Mouse (Mus musculus): Measurements from ENCODE around the gene 1700074P13Rik. TPM values are rescaled to one million over a fixed set of nuclear protein-coding genes. Genes with fewer than 3 reads are reported as not detected.
A peak's percentile ranks its signal among the peaks of the same experiment; 100 is the strongest.

1700074P13Rik gene
- total and polyA plus RNA-seq, 3 experiments = not detected

DNA sequence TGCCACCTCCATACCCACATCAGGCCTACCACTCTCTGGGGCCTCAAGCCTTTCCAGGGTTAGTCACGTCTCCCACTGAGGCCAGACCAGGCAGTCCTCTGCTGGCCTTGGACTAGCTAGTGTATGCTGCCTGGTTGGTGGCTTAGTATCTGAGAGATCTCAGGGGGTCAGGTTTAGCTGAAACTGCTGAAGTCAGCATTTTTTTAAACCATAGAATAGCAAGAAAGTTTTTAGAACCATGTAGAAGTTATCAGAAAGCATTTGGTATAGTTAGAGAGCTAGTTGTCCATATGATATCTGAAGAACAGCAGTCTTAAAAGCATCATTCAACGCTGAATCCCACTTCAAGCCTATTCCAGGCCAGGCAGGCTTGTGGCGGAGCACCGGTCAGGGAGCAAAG is 20.4 kb downstream of the 1700074P13Rik start:
- no peak for DNase-seq (ENCODE audit: extremely low read depth)
- in situ Hi-C loops (cut with MboI; ENCODE audit: low pct_ligation_motif_present, low pct_unique_long_range_greater_than_20kb, low sequenced_read_pairs) (no loop called here), dilution Hi-C loops (cut with MboI; ENCODE audit: extremely low pct_ligation_motif_present, extremely low pct_unique_long_range_greater_than_20kb, low sequenced_read_pairs) (no loop called here)
- TF ChIP-seq EP300 (IDR thresholded peaks at IDR 0.05; ENCODE audit: low read length) (no peak), MAFK (IDR thresholded peaks at IDR 0.05; ENCODE audit: insufficient replicate concordance, low read length) (peak; percentile 91)
- no peaks in the 10 kb centered on the region for H3K27me3 ChIP-seq (replicated peaks)
- no peaks in the 10 kb centered on the region for H3K4me1 ChIP-seq (ENCODE audit: control insufficient read depth in 1 of 2, insufficient read depth in 2 of 2)
- no peaks in the 10 kb centered on the region for H3K9me3 ChIP-seq (replicated peaks; ENCODE audit: low read length)
- H3K27ac ChIP-seq (ENCODE audit: insufficient read depth, low read depth) = no peak overlapping the region
- no peaks in the 10 kb centered on the region for H3K79me2 ChIP-seq (replicated peaks; ENCODE audit: control insufficient read depth, extremely low read depth, insufficient read depth, poor library complexity, severe bottlenecking)
- no peak overlapping the region for H3K4me3 ChIP-seq (replicated peaks in 1 of 3; ENCODE audit: low read depth in 2 of 3, low read length in 2 of 3, poor library complexity in 1 of 3)
- H3K36me3 ChIP-seq (replicated peaks in 1 of 2; ENCODE audit: control insufficient read depth in 1 of 2, insufficient read depth in 1 of 2, low read length in 1 of 2) = no peaks in the 10 kb centered on the region
- H3K4me2 ChIP-seq (ENCODE audit: insufficient read depth, low read depth, poor library complexity, severe bottlenecking) = no peak overlapping the region
- no peak overlapping the region for H3K9ac ChIP-seq (ENCODE audit: insufficient read depth, low read depth)

DNA sequence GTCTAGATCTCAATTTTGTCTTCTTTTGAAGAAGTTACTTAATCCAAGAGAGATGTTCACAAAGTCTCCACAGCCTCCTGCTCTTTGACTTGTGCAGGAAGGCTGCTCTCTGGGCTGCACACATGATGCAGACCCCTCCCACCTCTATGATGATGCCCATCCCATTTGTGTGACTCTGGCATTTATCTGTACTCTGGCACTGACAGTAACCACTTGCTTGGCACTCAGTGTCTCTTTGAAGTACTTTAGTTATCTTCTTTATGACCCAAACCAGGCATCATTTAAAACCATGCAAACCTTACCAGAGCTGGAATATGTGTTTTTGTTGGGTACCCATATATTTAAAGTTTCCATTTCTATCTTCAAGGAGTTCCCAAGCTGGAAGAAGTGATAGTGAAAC is 40.1 kb downstream of the 1700074P13Rik start, which contains the start of gene Prss58:
Gene Prss58, minus strand, starts transcription at position 101 of the 400 bp plus-strand sequence.
- Histone ChIP-seq H3K27me3 (replicated peaks) (no peaks in the 10 kb centered on the region), H3K9me3 (replicated peaks; ENCODE audit: low read length) (no peaks in the 10 kb centered on the region), H3K9ac (ENCODE audit: insufficient read depth, low read depth) (no peak within 1 kb of the TSS), H3K36me3 (replicated peaks in 1 of 2; ENCODE audit: control insufficient read depth in 1 of 2, insufficient read depth in 1 of 2, low read length in 1 of 2) (no peaks in the 10 kb centered on the region), H3K4me1 (ENCODE audit: control insufficient read depth in 1 of 2, insufficient read depth in 2 of 2) (peaks cover 0 to 4% of the 10 kb centered on the region in 2 experiments; a peak in 2 of 4 replicates), H3K4me3 (replicated peaks in 1 of 3; ENCODE audit: low read depth in 2 of 3, low read length in 2 of 3, poor library complexity in 1 of 3) (no peak within 1 kb of the TSS), H3K79me2 (replicated peaks; ENCODE audit: control insufficient read depth, extremely low read depth, insufficient read depth, poor library complexity, severe bottlenecking) (no peaks in the 10 kb centered on the region), H3K27ac (ENCODE audit: insufficient read depth, low read depth) (no peak within 1 kb of the TSS), H3K4me2 (ENCODE audit: insufficient read depth, low read depth, poor library complexity, severe bottlenecking) (no peak within 1 kb of the TSS)
- TF ChIP-seq SMC3 (IDR thresholded peaks at IDR 0.05; ENCODE audit: low read depth, low read length) (no peak), ETS1 (conservative IDR thresholded peaks at IDR 0.05; ENCODE audit: low read depth, low read length) (no peak), MAFK (IDR thresholded peaks at IDR 0.05; ENCODE audit: insufficient replicate concordance, low read length) (no peak)
- DNase-seq (ENCODE audit: extremely low read depth) = no peak
- in situ Hi-C loops (cut with MboI; ENCODE audit: low pct_ligation_motif_present, low pct_unique_long_range_greater_than_20kb, low sequenced_read_pairs) (no loop called here), dilution Hi-C loops (cut with MboI; ENCODE audit: extremely low pct_ligation_motif_present, extremely low pct_unique_long_range_greater_than_20kb, low sequenced_read_pairs) (no loop called here)

DNA sequence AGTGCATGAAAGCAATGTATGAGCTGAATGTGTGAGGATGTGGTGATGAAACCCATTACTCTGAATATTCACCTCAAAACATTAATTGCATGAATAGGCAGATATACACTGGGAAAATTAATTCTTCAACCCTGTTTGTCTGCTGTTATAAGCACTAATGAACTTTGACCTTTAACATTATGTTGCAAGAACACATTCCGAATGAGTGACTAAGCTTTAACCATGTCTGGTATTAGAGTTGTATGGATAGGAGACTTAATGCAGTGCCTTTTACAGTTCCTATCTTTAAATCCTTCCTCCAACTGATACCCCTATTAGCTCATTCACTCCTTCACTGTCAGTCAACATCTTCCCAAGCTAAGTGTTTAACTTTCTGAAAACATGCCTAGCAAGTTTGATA is 45.6 kb downstream of the 1700074P13Rik start:
- H3K36me3 ChIP-seq (replicated peaks in 1 of 2; ENCODE audit: control insufficient read depth in 1 of 2, insufficient read depth in 1 of 2, low read length in 1 of 2) = no peaks in the 10 kb centered on the region
- TF ChIP-seq MXI1 (IDR thresholded peaks at IDR 0.05; ENCODE audit: low read depth, low read length) (no peak), HCFC1 (IDR thresholded peaks at IDR 0.05; ENCODE audit: low read depth, low read length) (no peak), USF2 (conservative IDR thresholded peaks at IDR 0.05; ENCODE audit: low read depth, low read length) (no peak)
- H3K4me2 ChIP-seq (ENCODE audit: insufficient read depth, low read depth, poor library complexity, severe bottlenecking) = no peak overlapping the region
- no peaks in the 10 kb centered on the region for H3K27me3 ChIP-seq (replicated peaks)
- in situ Hi-C loops (cut with MboI; ENCODE audit: low pct_ligation_motif_present, low pct_unique_long_range_greater_than_20kb, low sequenced_read_pairs) = no loop called here
- no peak overlapping the region for H3K4me3 ChIP-seq (replicated peaks in 1 of 3; ENCODE audit: low read depth in 2 of 3, low read length in 2 of 3, poor library complexity in 1 of 3)
- dilution Hi-C loops (cut with MboI; ENCODE audit: extremely low pct_ligation_motif_present, extremely low pct_unique_long_range_greater_than_20kb, low sequenced_read_pairs) = no loop called here
- H3K9ac ChIP-seq (ENCODE audit: insufficient read depth, low read depth) = no peak overlapping the region
- no peaks in the 10 kb centered on the region for H3K79me2 ChIP-seq (replicated peaks; ENCODE audit: control insufficient read depth, extremely low read depth, insufficient read depth, poor library complexity, severe bottlenecking)
- DNase-seq (ENCODE audit: extremely low read depth) = no peak
- H3K9me3 ChIP-seq (replicated peaks; ENCODE audit: low read length) = no peaks in the 10 kb centered on the region
- H3K27ac ChIP-seq (ENCODE audit: insufficient read depth, low read depth) = no peak overlapping the region
- peaks cover 0 to 14% of the 10 kb centered on the region in 2 experiments; a peak in 2 of 4 replicates for H3K4me1 ChIP-seq (ENCODE audit: control insufficient read depth in 1 of 2, insufficient read depth in 2 of 2)
